Mouse (Mus musculus) embryonic facial prominence, embryonic 14.5 days (tissue): ENCODE results near the gene Glipr2. TPM values are rescaled to one million over a fixed set of nuclear protein-coding genes. Genes with fewer than 3 reads are reported as not detected.

Experiments used
- ATAC-seq: fragments of 200-750 bp; cut with Nextera tagmentation; 2 replicates; pipeline ENCODE4 v1.8.0; 2017; ENCODE audit warnings: low read depth, moderate number of reproducible peaks, moderate TSS enrichment
- DNase-seq: peaks from one replicate; pipeline ENCODE4 v3.0.0-alpha.2; 2015; ENCODE audit warnings: low spot score
- H3K27ac ChIP-seq: fragments of 300-500 bp; sonication (generic); replicated peaks from 2 replicates; pipeline ENCODE4 v1.5.1; 2014; ENCODE audit warnings: low read depth, mild to moderate bottlenecking, low read length, moderate library complexity
- H3K27me3 ChIP-seq: fragments of 300-500 bp; sonication (generic); replicated peaks from 2 replicates; pipeline ENCODE4 v1.6.1; 2014; ENCODE audit warnings: low read length; ENCODE audit not compliant: control insufficient read depth, insufficient read depth
- H3K36me3 ChIP-seq: fragments of 300-500 bp; sonication (generic); 2 replicates; pipeline ENCODE4 v1.6.1; 2014; ENCODE audit warnings: low read length, mixed read lengths; ENCODE audit not compliant: control insufficient read depth, insufficient read depth
- H3K4me1 ChIP-seq: fragments of 300-500 bp; sonication (generic); 2 replicates; pipeline ENCODE4 v1.6.1; 2014; ENCODE audit warnings: antibody characterized with exemption, low read length; ENCODE audit not compliant: control insufficient read depth, insufficient read depth
- H3K4me2 ChIP-seq: fragments of 300-500 bp; sonication (generic); 2 replicates; pipeline ENCODE4 v1.6.1; 2014; ENCODE audit warnings: low read depth, mild to moderate bottlenecking, low read length, moderate library complexity, mixed read lengths
- H3K4me3 ChIP-seq: fragments of 300-500 bp; sonication (generic); 2 replicates; pipeline ENCODE4 v1.5.1; 2014; ENCODE audit warnings: low read depth, mild to moderate bottlenecking, low read length
- H3K9ac ChIP-seq: fragments of 300-500 bp; sonication (generic); 2 replicates; pipeline ENCODE4 v1.6.1; 2014; ENCODE audit warnings: low read depth, mild to moderate bottlenecking, low read length, moderate library complexity, mixed read lengths
- H3K9me3 ChIP-seq: fragments of 300-500 bp; sonication (generic); 2 replicates; pipeline ENCODE4 v1.6.1; 2016; ENCODE audit warnings: low read length; ENCODE audit not compliant: control insufficient read depth
- WGBS: fragments of 180-500 bp; shearing (Covaris S2); extraction: QIAGEN DNeasy Blood & Tissue Kit; methylation state at CpG from one replicate; pipeline ENCODE4 v1.1.7; 2014; 5-methylcytosine and 5-hydroxymethylcytosine counted together
- polyA plus RNA-seq: library from polyadenylated mRNA; unstranded; fragments of >200 nt; fragmentation: Nextera tagmentation; extraction: Ambion mirVana; gene quantifications from 2 replicates; pipeline ENCODE4 v1.2.1, GENCODE M21; 2014

The Glipr2 gene
- polyA plus RNA-seq, 1 experiment from 2014 or later, result 121 TPM

GRCm38 (mm10) chr4:43973526-43973981 lies 16.4 kb downstream of the Glipr2 start:
- Histone ChIP-seq H3K4me2 (no peak overlapping the region), H3K4me3 (no peak overlapping the region), H3K36me3 (0 out of 2 replicates have a peak, but pooled peaks cover 3% of the 10 kb centered on the region), H3K27ac (no peak overlapping the region), H3K9me3 (no peaks in the 10 kb centered on the region), H3K9ac (no peak overlapping the region), H3K4me1 (peaks cover 22% of the 10 kb centered on the region), H3K27me3 (no peaks in the 10 kb centered on the region)
- ATAC-seq (no peak), DNase-seq (peak; percentile 22)
- WGBS, result 63% methylated on average over 4 of the region's 4 CpGs

DNA sequence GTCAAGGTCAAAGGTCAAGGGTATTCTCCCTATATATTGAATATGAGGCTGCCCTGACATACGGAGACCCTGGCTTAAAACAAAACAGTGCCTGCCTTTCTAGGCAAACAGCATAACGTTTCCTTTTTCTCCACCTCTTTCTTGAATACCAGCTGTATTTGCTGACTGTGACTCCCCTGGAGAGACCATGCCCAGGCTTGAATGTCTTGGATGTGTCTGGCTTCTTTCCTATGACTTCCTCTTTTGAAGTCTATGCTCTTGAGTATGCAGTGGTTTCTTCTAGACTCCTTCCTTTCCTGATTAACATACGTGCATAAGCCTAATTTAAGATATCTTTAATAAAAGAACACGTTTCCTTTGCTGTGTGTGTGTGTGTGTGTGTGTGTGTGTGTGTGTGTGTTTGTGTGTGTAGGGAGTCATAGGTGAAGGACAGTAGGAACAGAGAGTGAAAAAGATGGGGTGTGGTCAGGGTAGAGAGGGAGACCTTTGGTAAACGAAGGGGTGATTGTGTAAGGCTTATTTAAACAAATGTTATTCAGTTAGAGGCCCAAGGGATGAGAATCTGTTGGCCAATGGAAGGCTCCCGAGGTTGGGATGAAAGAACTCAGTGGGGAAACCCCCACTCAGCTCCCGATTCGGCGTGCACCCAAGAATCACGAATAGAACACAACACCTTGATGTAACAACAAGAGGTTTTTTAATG lies 17.9 kb downstream of the Glipr2 start:
- no peak overlapping the region for H3K4me3 ChIP-seq
- no peaks in the 10 kb centered on the region for H3K9me3 ChIP-seq
- DNase-seq (no peak), ATAC-seq (no peak)
- H3K27ac ChIP-seq, result no peak overlapping the region
- 76% methylated on average over 10 of the region's 10 CpGs for WGBS
- H3K4me2 ChIP-seq, result no peak overlapping the region
- peaks cover 31% of the 10 kb centered on the region for H3K4me1 ChIP-seq
- no peak overlapping the region for H3K9ac ChIP-seq
- H3K27me3 ChIP-seq, result no peaks in the 10 kb centered on the region
- 0 out of 2 replicates have a peak, but pooled peaks cover 3% of the 10 kb centered on the region for H3K36me3 ChIP-seq

GRCm38 (mm10) chr4:43976223-43976740 lies 19.1 kb downstream of the Glipr2 start:
- no peaks in the 10 kb centered on the region for H3K27me3 ChIP-seq
- WGBS, result 72% methylated on average over 6 of the region's 6 CpGs
- no peak overlapping the region for H3K27ac ChIP-seq
- H3K4me1 ChIP-seq, result peaks cover 31% of the 10 kb centered on the region
- no peak overlapping the region for H3K9ac ChIP-seq
- H3K4me3 ChIP-seq, result no peak overlapping the region
- H3K9me3 ChIP-seq, result no peaks in the 10 kb centered on the region
- H3K4me2 ChIP-seq, result no peak overlapping the region
- ATAC-seq (no peak), DNase-seq (no peak)
- 0 out of 2 replicates have a peak, but pooled peaks cover 3% of the 10 kb centered on the region for H3K36me3 ChIP-seq

DNA sequence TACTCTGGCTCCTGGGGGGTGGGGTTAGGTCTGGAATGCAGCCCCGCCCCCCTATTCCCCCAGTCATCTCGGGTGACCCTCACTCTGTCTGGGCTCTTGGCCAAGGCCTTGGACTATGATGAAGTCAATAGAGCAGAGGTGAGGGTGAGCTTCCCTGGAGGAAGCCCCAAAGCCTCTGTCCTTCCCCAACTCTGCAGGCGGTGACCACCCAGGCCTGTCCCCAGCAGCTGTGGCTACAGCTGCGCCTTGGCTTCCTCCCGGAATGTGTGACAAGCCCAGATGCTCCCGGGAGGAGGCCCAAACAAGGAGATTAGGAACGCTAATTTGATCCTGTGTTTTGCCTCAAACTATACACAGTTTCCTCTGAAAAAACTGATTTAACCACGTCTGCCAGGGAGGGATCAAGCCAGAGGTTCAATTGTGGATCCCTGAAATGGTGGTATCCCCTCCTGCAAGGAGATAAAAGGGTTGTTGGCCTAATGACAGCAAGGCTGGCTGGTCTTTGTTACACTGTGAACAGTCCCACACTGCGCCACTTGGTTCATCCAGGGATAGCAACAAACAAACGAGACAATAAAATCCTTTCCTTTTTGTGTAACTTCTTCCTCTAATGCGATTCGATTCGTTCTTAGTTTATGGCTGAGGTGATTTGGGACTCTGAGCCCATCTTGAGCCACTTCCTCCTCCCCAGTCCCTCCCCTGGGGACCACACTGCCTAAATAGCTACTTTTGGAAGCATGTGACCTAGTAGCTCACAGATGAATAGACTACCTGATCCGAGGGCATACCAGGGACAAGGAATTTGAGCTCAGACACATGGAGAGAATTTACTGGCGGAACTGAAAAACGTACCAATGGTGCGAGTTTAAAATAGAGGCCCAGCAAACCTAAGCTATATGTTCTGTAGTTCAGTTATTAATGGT lies 21.6 kb downstream of the Glipr2 start:
- Histone ChIP-seq H3K4me3 (no peak overlapping the region), H3K36me3 (0 out of 2 replicates have a peak, but pooled peaks cover 3% of the 10 kb centered on the region), H3K4me2 (no peak overlapping the region), H3K27ac (peak overlapping the region; percentile 65), H3K4me1 (peaks cover 20% of the 10 kb centered on the region), H3K9ac (no peak overlapping the region), H3K27me3 (no peaks in the 10 kb centered on the region), H3K9me3 (no peaks in the 10 kb centered on the region)
- DNase-seq (peak; percentile 88), ATAC-seq (peak; percentile 82)
- 15% methylated on average over 17 of the region's 17 CpGs for WGBS

- no peak for ATAC-seq
- peak overlapping the region; percentile 65 for H3K27ac ChIP-seq
- H3K4me3 ChIP-seq, result no peak overlapping the region
- peaks cover 20% of the 10 kb centered on the region for H3K4me1 ChIP-seq
- H3K9me3 ChIP-seq, result no peaks in the 10 kb centered on the region
- H3K4me2 ChIP-seq, result no peak overlapping the region
- H3K36me3 ChIP-seq, result no peaks in the 10 kb centered on the region
- peak; percentile 89 for DNase-seq
- 45% methylated on average over 3 of the region's 3 CpGs for WGBS
- no peak overlapping the region for H3K9ac ChIP-seq
- H3K27me3 ChIP-seq, result no peaks in the 10 kb centered on the region
Measured at GRCm38 (mm10) chr4:43979746-43980145, 22.5 kb downstream of the Glipr2 start.

- Histone ChIP-seq H3K9ac (no peak overlapping the region), H3K4me3 (no peak overlapping the region), H3K9me3 (no peaks in the 10 kb centered on the region), H3K36me3 (no peaks in the 10 kb centered on the region), H3K27ac (peak overlapping the region; percentile 65; the same call in 1 of the 2 replicates), H3K4me1 (peaks cover 20% of the 10 kb centered on the region), H3K27me3 (no peaks in the 10 kb centered on the region), H3K4me2 (no peak overlapping the region)
- 75% methylated on average over 4 of the region's 4 CpGs for WGBS
- ATAC-seq (no peak), DNase-seq (no peak)
Measured at GRCm38 (mm10) chr4:43980236-43980635, 23.0 kb downstream of the Glipr2 start.

GRCm38 (mm10) chr4:43980846-43981245 lies 23.6 kb downstream of the Glipr2 start:
- ATAC-seq (no peak), DNase-seq (no peak)
- no peaks in the 10 kb centered on the region for H3K36me3 ChIP-seq

GRCm38 (mm10) chr4:43981251-43981650 lies 24.1 kb downstream of the Glipr2 start:
- Histone ChIP-seq H3K4me1 (peaks cover 20% of the 10 kb centered on the region), H3K4me2 (no peak overlapping the region), H3K9me3 (no peaks in the 10 kb centered on the region), H3K4me3 (no peak overlapping the region), H3K27ac (no peak overlapping the region), H3K9ac (no peak overlapping the region), H3K36me3 (no peaks in the 10 kb centered on the region), H3K27me3 (no peaks in the 10 kb centered on the region)
- ATAC-seq (no peak), DNase-seq (no peak)
- WGBS, result 84% methylated on average over 7 of the region's 7 CpGs

More at GRCm38 (mm10) chr4:43980846-43981245, 23.6 kb downstream of the Glipr2 start:
- H3K9ac ChIP-seq, result no peak overlapping the region
- no peaks in the 10 kb centered on the region for H3K27me3 ChIP-seq
- H3K27ac ChIP-seq, result no peak overlapping the region
- H3K4me3 ChIP-seq, result no peak overlapping the region
- H3K9me3 ChIP-seq, result no peaks in the 10 kb centered on the region
- H3K4me1 ChIP-seq, result peaks cover 20% of the 10 kb centered on the region
- H3K4me2 ChIP-seq, result no peak overlapping the region
- 91% methylated on average over 6 of the region's 6 CpGs for WGBS
